Mouse (Mus musculus) heart, postnatal 0 days (tissue): ENCODE results near the gene Nynrin. TPM values are rescaled to one million over a fixed set of nuclear protein-coding genes. Genes with fewer than 3 reads are reported as not detected.

Experiments
- ATAC-seq: fragments of 200-750 bp; cut with Nextera tagmentation; 2 replicates; pipeline ENCODE4 v1.8.0; 2017; ENCODE audit warnings: low read depth, moderate number of reproducible peaks, moderate library complexity; ENCODE audit not compliant: insufficient read depth
- DNase-seq: peaks from one replicate; pipeline ENCODE4 v3.0.0-alpha.2; 2016; ENCODE audit warnings: low spot score
- H3K27ac ChIP-seq: fragments of 300-500 bp; sonication (generic); 2 replicates; pipeline ENCODE4 v1.5.1; 2014; ENCODE audit warnings: low read depth, mild to moderate bottlenecking
- H3K27me3 ChIP-seq: fragments of 300-500 bp; sonication (generic); 2 replicates; pipeline ENCODE4 v1.6.1; 2014; ENCODE audit warnings: low read length, mixed read lengths; ENCODE audit not compliant: control insufficient read depth, insufficient read depth
- H3K36me3 ChIP-seq: fragments of 300-500 bp; sonication (generic); replicated peaks from 2 replicates; pipeline ENCODE4 v1.6.1; 2014; ENCODE audit warnings: low read length, mixed read lengths; ENCODE audit not compliant: control insufficient read depth, insufficient read depth
- H3K4me1 ChIP-seq: fragments of 300-500 bp; sonication (generic); 2 replicates; pipeline ENCODE4 v1.6.1; 2014; ENCODE audit warnings: antibody characterized with exemption; ENCODE audit not compliant: control insufficient read depth, insufficient read depth
- H3K4me2 ChIP-seq: fragments of 300-500 bp; sonication (generic); 2 replicates; pipeline ENCODE4 v1.6.1; 2014; ENCODE audit warnings: low read depth, mild to moderate bottlenecking, low read length, moderate library complexity
- H3K4me3 ChIP-seq: fragments of 300-500 bp; sonication (generic); 2 replicates; pipeline ENCODE4 v1.5.1; 2014; ENCODE audit warnings: low read depth, low read length
- H3K9ac ChIP-seq: fragments of 300-500 bp; sonication (generic); replicated peaks from 2 replicates; pipeline ENCODE4 v1.6.1; 2014; ENCODE audit warnings: low read depth, low read length, mixed read lengths
- H3K9me3 ChIP-seq: fragments of 300-500 bp; sonication (generic); replicated peaks from 2 replicates; pipeline ENCODE4 v1.6.1; 2016; ENCODE audit warnings: low read length; ENCODE audit not compliant: control insufficient read depth
- CTCF ChIP-seq: IDR thresholded peaks from 2 replicates; pipeline ENCODE4 v1.5.1; 2016; ENCODE audit warnings: antibody characterized with exemption, control low read depth, low read depth
- EP300 ChIP-seq: IDR thresholded peaks from 2 replicates; pipeline ENCODE4 v1.6.1; 2016; ENCODE audit warnings: antibody characterized with exemption, low read depth
- WGBS: fragments of 180-500 bp; shearing (Covaris S2); extraction: QIAGEN DNeasy Blood & Tissue Kit; methylation state at CpG from one replicate; pipeline ENCODE4 v1.1.7; 2014; 5-methylcytosine and 5-hydroxymethylcytosine counted together
- polyA plus RNA-seq: library from polyadenylated mRNA; unstranded; fragments of >200 nt; fragmentation: Nextera tagmentation; extraction: Ambion mirVana; gene quantifications from 2 replicates; pipeline ENCODE4 v1.2.1, GENCODE M21; 2015
- total RNA-seq: library from RNA; depleted of rRNA; stranded (reverse); fragments of >200 nt; gene quantifications from 2 replicates; pipeline ENCODE4 v1.2.3, GENCODE M21; 2014; ENCODE audit warnings: low replicate concordance

The Nynrin gene
- total and polyA plus RNA-seq, 2 experiments from 2014 or later, result 3.9 to 27.6 TPM

GRCm38 (mm10) chr14:55855101-55855561, 1.3 kb downstream of the Nynrin start:
- H3K9ac ChIP-seq, result peak overlapping the region; percentile 74
- ATAC-seq, result peak; percentile 16; the same call in 1 of the 2 replicates
- peaks cover 33% of the 10 kb centered on the region for H3K4me1 ChIP-seq
- peak overlapping the region; percentile 80 for H3K4me2 ChIP-seq
- H3K4me3 ChIP-seq, result peak overlapping the region; percentile 79
- peak; percentile 60 for DNase-seq
- H3K27me3 ChIP-seq, result no peaks in the 10 kb centered on the region
- peak overlapping the region; percentile 88 for H3K27ac ChIP-seq
- no peak for TF ChIP-seq CTCF
- TF ChIP-seq EP300, result no peak
- H3K36me3 ChIP-seq, result no peaks in the 10 kb centered on the region; the same call in 1 of the 2 replicates
- WGBS, result 4% methylated on average over 4 of the region's 4 CpGs
- no peaks in the 10 kb centered on the region for H3K9me3 ChIP-seq

- H3K36me3 ChIP-seq, result no peaks in the 10 kb centered on the region; the same call in 1 of the 2 replicates
- WGBS, result 28% methylated on average over 4 of the region's 4 CpGs
- H3K9me3 ChIP-seq, result no peaks in the 10 kb centered on the region
- DNase-seq, result no peak
- H3K4me3 ChIP-seq, result 0 out of 2 replicates have a peak overlapping the region, but pooled peaks have one; percentile 8
- ATAC-seq, result no peak
- TF ChIP-seq CTCF, result no peak
- no peak for TF ChIP-seq EP300
- H3K9ac ChIP-seq, result peak overlapping the region; percentile 25; the same call in 1 of the 2 replicates
- peak overlapping the region; percentile 34 for H3K4me2 ChIP-seq
- peak overlapping the region; percentile 55 for H3K27ac ChIP-seq
- H3K27me3 ChIP-seq, result no peaks in the 10 kb centered on the region
- H3K4me1 ChIP-seq, result peaks cover 42% of the 10 kb centered on the region
These were observed 3.8 kb downstream of the Nynrin start for GRCm38 (mm10) chr14:55857588-55857987.

- Histone ChIP-seq H3K27me3 (no peaks in the 10 kb centered on the region), H3K4me3 (no peak overlapping the region), H3K36me3 (peaks cover 34% of the 10 kb centered on the region), H3K27ac (no peak overlapping the region), H3K4me1 (peaks cover 18% of the 10 kb centered on the region), H3K9ac (peak overlapping the region; percentile 30; the same call in 1 of the 2 replicates), H3K9me3 (no peaks in the 10 kb centered on the region), H3K4me2 (no peak overlapping the region)
- WGBS, result 67% methylated on average over 6 of the region's 6 CpGs
- ATAC-seq, result no peak
- TF ChIP-seq CTCF (no peak), EP300 (no peak)
- DNase-seq, result no peak
These were observed 8.4 kb downstream of the Nynrin start for GRCm38 (mm10) chr14:55862186-55862585.

- Histone ChIP-seq H3K27ac (no peak overlapping the region), H3K27me3 (no peaks in the 10 kb centered on the region), H3K9me3 (no peaks in the 10 kb centered on the region), H3K4me2 (no peak overlapping the region), H3K4me3 (no peak overlapping the region), H3K36me3 (peaks cover 39% of the 10 kb centered on the region), H3K4me1 (peaks cover 10% of the 10 kb centered on the region; the same call in 1 of the 2 replicates), H3K9ac (no peak overlapping the region)
- 93% methylated on average over 10 of the region's 10 CpGs for WGBS
- TF ChIP-seq EP300, result no peak
- TF ChIP-seq CTCF, result no peak
- no peak for ATAC-seq
- no peak for DNase-seq
These were observed 9.2 kb downstream of the Nynrin start for GRCm38 (mm10) chr14:55862970-55863369.

GRCm38 (mm10) chr14:55863773-55864172, 10.0 kb downstream of the Nynrin start:
- H3K9me3 ChIP-seq, result no peaks in the 10 kb centered on the region
- H3K4me2 ChIP-seq, result no peak overlapping the region
- DNase-seq, result peak; percentile 63
- no peak overlapping the region for H3K4me3 ChIP-seq
- TF ChIP-seq CTCF, result peak; percentile 89
- 0 out of 2 replicates have a peak, but pooled peaks have one; percentile 44 for TF ChIP-seq EP300
- H3K27me3 ChIP-seq, result no peaks in the 10 kb centered on the region
- ATAC-seq, result peak; percentile 78
- H3K4me1 ChIP-seq, result peaks cover 9% of the 10 kb centered on the region; the same call in 1 of the 2 replicates
- H3K36me3 ChIP-seq, result peaks cover 47% of the 10 kb centered on the region
- H3K27ac ChIP-seq, result no peak overlapping the region
- 20% methylated on average over 7 of the region's 7 CpGs for WGBS
- no peak overlapping the region for H3K9ac ChIP-seq

- peaks cover 2% of the 10 kb centered on the region; the same call in 1 of the 2 replicates for H3K4me1 ChIP-seq
- peaks cover 77% of the 10 kb centered on the region for H3K36me3 ChIP-seq
- no peak for TF ChIP-seq EP300
- TF ChIP-seq CTCF, result peak; percentile 87
- ATAC-seq, result no peak
- no peak overlapping the region for H3K9ac ChIP-seq
- H3K27ac ChIP-seq, result no peak overlapping the region
- H3K4me2 ChIP-seq, result no peak overlapping the region
- peak; percentile 50 for DNase-seq
- no peaks in the 10 kb centered on the region for H3K9me3 ChIP-seq
- H3K4me3 ChIP-seq, result no peak overlapping the region
- no peaks in the 10 kb centered on the region for H3K27me3 ChIP-seq
- WGBS, result 31% methylated on average over 4 of the region's 4 CpGs
These were observed 13.2 kb downstream of the Nynrin start for GRCm38 (mm10) chr14:55866962-55867361.
